Mouse (Mus musculus): ENCODE measurements at regions not wholly inside any gene's neighbourhood (a gene's known extent, or its start where the extent isn't known, plus 50 kb on each side); places are given as distances from the start of the nearest gene placed in this dataset.

GRCm38 (mm10) chr10:19185790-19186581, 170.3 kb upstream of the Olig3 start:
- H3K9ac ChIP-seq = no peak overlapping the region
- H3K4me1 ChIP-seq = peaks cover 13% of the 10 kb centered on the region
- H3K27me3 ChIP-seq = peaks cover 10% of the 10 kb centered on the region; the same call in 1 of the 2 replicates
- H3K9me3 ChIP-seq = no peaks in the 10 kb centered on the region
- ATAC-seq (ENCODE audit: insufficient number of reproducible peaks, low FRiP score, low TSS enrichment, low read depth) = no peak
- H3K27ac ChIP-seq = no peak overlapping the region
- peak overlapping the region; percentile 31 for H3K4me3 ChIP-seq
- WGBS = 13% methylated on average over 18 of the region's 18 CpGs
- H3K36me3 ChIP-seq = no peaks in the 10 kb centered on the region
- peak overlapping the region; percentile 48 for H3K4me2 ChIP-seq

- Histone ChIP-seq H3K4me2 (no peak overlapping the region), H3K4me3 (no peak overlapping the region), H3K9me3 (no peaks in the 10 kb centered on the region), H3K27me3 (peaks cover 10% of the 10 kb centered on the region; the same call in 1 of the 2 replicates), H3K9ac (no peak overlapping the region), H3K27ac (no peak overlapping the region), H3K4me1 (peaks cover 13% of the 10 kb centered on the region), H3K36me3 (no peaks in the 10 kb centered on the region)
- 86% methylated on average over 7 of the region's 7 CpGs for WGBS
- ATAC-seq (ENCODE audit: insufficient number of reproducible peaks, low FRiP score, low TSS enrichment, low read depth) = no peak
Observed at GRCm38 (mm10) chr10:19184886-19185285, 169.4 kb upstream of the Tnfaip3 start.

- Histone ChIP-seq H3K9me3 (no peaks in the 10 kb centered on the region), H3K36me3 (no peaks in the 10 kb centered on the region), H3K4me1 (no peaks in the 10 kb centered on the region), H3K27me3 (no peaks in the 10 kb centered on the region), H3K27ac (no peak overlapping the region), H3K4me3 (no peak overlapping the region), H3K9ac (no peak overlapping the region), H3K4me2 (no peak overlapping the region)
- ATAC-seq (ENCODE audit: insufficient number of reproducible peaks, low FRiP score, low TSS enrichment, low read depth) = no peak
- 87% methylated on average over 5 of the region's 5 CpGs for WGBS
Observed at GRCm38 (mm10) chr10:19177895-19178294, 162.4 kb upstream of the Tnfaip3 start.

- 71% methylated on average over 2 of the region's 2 CpGs for WGBS
- no peak for ATAC-seq (ENCODE audit: insufficient number of reproducible peaks, low FRiP score, low TSS enrichment, low read depth)
- Histone ChIP-seq H3K4me1 (no peaks in the 10 kb centered on the region), H3K4me2 (no peak overlapping the region), H3K36me3 (no peaks in the 10 kb centered on the region), H3K27ac (no peak overlapping the region), H3K4me3 (no peak overlapping the region), H3K9me3 (no peaks in the 10 kb centered on the region), H3K9ac (no peak overlapping the region), H3K27me3 (no peaks in the 10 kb centered on the region)
Observed at GRCm38 (mm10) chr10:19177414-19177813, 162.0 kb upstream of the Tnfaip3 start.

- Histone ChIP-seq H3K4me2 (no peak overlapping the region), H3K4me3 (no peak overlapping the region), H3K27me3 (no peaks in the 10 kb centered on the region), H3K4me1 (no peaks in the 10 kb centered on the region), H3K9ac (no peak overlapping the region), H3K9me3 (no peaks in the 10 kb centered on the region), H3K27ac (no peak overlapping the region), H3K36me3 (no peaks in the 10 kb centered on the region)
- WGBS = 80% methylated on average over 3 of the region's 3 CpGs
- ATAC-seq (ENCODE audit: insufficient number of reproducible peaks, low FRiP score, low TSS enrichment, low read depth) = no peak
Observed at GRCm38 (mm10) chr10:19176249-19176648, 160.8 kb upstream of the Tnfaip3 start.

- H3K4me3 ChIP-seq = no peak overlapping the region
- H3K9ac ChIP-seq = no peak overlapping the region
- H3K4me2 ChIP-seq = no peak overlapping the region
- H3K4me1 ChIP-seq = peaks cover 7% of the 10 kb centered on the region
- no peak overlapping the region for H3K27ac ChIP-seq
- WGBS = 76% methylated on average over 3 of the region's 3 CpGs
- H3K9me3 ChIP-seq = no peaks in the 10 kb centered on the region
- no peaks in the 10 kb centered on the region for H3K36me3 ChIP-seq
- ATAC-seq (ENCODE audit: insufficient number of reproducible peaks, low FRiP score, low TSS enrichment, low read depth) = no peak
- H3K27me3 ChIP-seq = no peaks in the 10 kb centered on the region
Observed at GRCm38 (mm10) chr10:19171834-19172233, 156.4 kb upstream of the Tnfaip3 start.

GRCm38 (mm10) chr10:19170596-19170995, 155.1 kb upstream of the Tnfaip3 start:
- no peak overlapping the region for H3K4me2 ChIP-seq
- H3K4me3 ChIP-seq = no peak overlapping the region
- ATAC-seq (ENCODE audit: insufficient number of reproducible peaks, low FRiP score, low TSS enrichment, low read depth) = no peak
- peaks cover 7% of the 10 kb centered on the region for H3K4me1 ChIP-seq
- H3K36me3 ChIP-seq = no peaks in the 10 kb centered on the region
- 40% methylated on average over 4 of the region's 4 CpGs for WGBS
- H3K9ac ChIP-seq = no peak overlapping the region
- H3K27me3 ChIP-seq = no peaks in the 10 kb centered on the region
- no peaks in the 10 kb centered on the region for H3K9me3 ChIP-seq
- 0 out of 2 replicates have a peak overlapping the region, but pooled peaks have one; percentile 19 for H3K27ac ChIP-seq

GRCm38 (mm10) chr10:19169272-19169671, 153.8 kb upstream of the Tnfaip3 start:
- Histone ChIP-seq H3K27me3 (no peaks in the 10 kb centered on the region), H3K4me1 (peaks cover 7% of the 10 kb centered on the region), H3K4me3 (no peak overlapping the region), H3K9me3 (no peaks in the 10 kb centered on the region), H3K9ac (no peak overlapping the region), H3K27ac (no peak overlapping the region), H3K4me2 (no peak overlapping the region), H3K36me3 (no peaks in the 10 kb centered on the region)
- ATAC-seq (ENCODE audit: insufficient number of reproducible peaks, low FRiP score, low TSS enrichment, low read depth) = no peak
- WGBS = 73% methylated on average over 2 of the region's 2 CpGs

- H3K9me3 ChIP-seq = no peaks in the 10 kb centered on the region
- no peaks in the 10 kb centered on the region for H3K36me3 ChIP-seq
- H3K4me3 ChIP-seq = no peak overlapping the region
- H3K9ac ChIP-seq = no peak overlapping the region
- H3K4me2 ChIP-seq = no peak overlapping the region
- ATAC-seq (ENCODE audit: insufficient number of reproducible peaks, low FRiP score, low TSS enrichment, low read depth) = no peak
- 78% methylated on average over 5 of the region's 5 CpGs for WGBS
- H3K4me1 ChIP-seq = peaks cover 7% of the 10 kb centered on the region
- no peaks in the 10 kb centered on the region for H3K27me3 ChIP-seq
- 0 out of 2 replicates have a peak overlapping the region, but pooled peaks have one; percentile 27 for H3K27ac ChIP-seq
Observed at GRCm38 (mm10) chr10:19168362-19168761, 152.9 kb upstream of the Tnfaip3 start.

GRCm38 (mm10) chr10:19167641-19168271, 152.3 kb upstream of the Tnfaip3 start:
- H3K9me3 ChIP-seq = no peaks in the 10 kb centered on the region
- ATAC-seq (ENCODE audit: insufficient number of reproducible peaks, low FRiP score, low TSS enrichment, low read depth) = 0 out of 2 replicates have a peak, but pooled peaks have one; percentile 55
- H3K4me1 ChIP-seq = peaks cover 7% of the 10 kb centered on the region
- no peaks in the 10 kb centered on the region for H3K36me3 ChIP-seq
- H3K4me2 ChIP-seq = no peak overlapping the region
- H3K27ac ChIP-seq = peak overlapping the region; percentile 27; the same call in 1 of the 2 replicates
- WGBS = 35% methylated on average over 8 of the region's 8 CpGs
- no peaks in the 10 kb centered on the region for H3K27me3 ChIP-seq
- no peak overlapping the region for H3K4me3 ChIP-seq
- H3K9ac ChIP-seq = no peak overlapping the region

GRCm38 (mm10) chr10:19167101-19167500, 151.6 kb upstream of the Tnfaip3 start:
- H3K27me3 ChIP-seq = no peaks in the 10 kb centered on the region
- no peak for ATAC-seq (ENCODE audit: insufficient number of reproducible peaks, low FRiP score, low TSS enrichment, low read depth)
- H3K4me3 ChIP-seq = no peak overlapping the region
- peaks cover 7% of the 10 kb centered on the region for H3K4me1 ChIP-seq
- H3K4me2 ChIP-seq = no peak overlapping the region
- no peaks in the 10 kb centered on the region for H3K9me3 ChIP-seq
- no peak overlapping the region for H3K9ac ChIP-seq
- H3K36me3 ChIP-seq = no peaks in the 10 kb centered on the region
- 87% methylated on average over 7 of the region's 7 CpGs for WGBS
- H3K27ac ChIP-seq = no peak overlapping the region

- Histone ChIP-seq H3K4me3 (no peak overlapping the region), H3K9ac (no peak overlapping the region), H3K4me2 (no peak overlapping the region), H3K36me3 (no peaks in the 10 kb centered on the region), H3K4me1 (no peaks in the 10 kb centered on the region), H3K27ac (no peak overlapping the region), H3K9me3 (no peaks in the 10 kb centered on the region), H3K27me3 (no peaks in the 10 kb centered on the region)
- no peak for ATAC-seq (ENCODE audit: insufficient number of reproducible peaks, low FRiP score, low TSS enrichment, low read depth)
- WGBS = 88% methylated on average over 2 of the region's 2 CpGs
Observed at GRCm38 (mm10) chr10:19162104-19162503, 146.6 kb upstream of the Tnfaip3 start.

Data from limb, embryonic 15.5 days (tissue).